Mouse (Mus musculus) kidney, postnatal 14 days (tissue): ENCODE data around the gene Adam19.

Experiments
- DNase-seq: peaks from one replicate; pipeline ENCODE4 v3.0.0; 2022; ENCODE audit warnings: mixed read lengths

Gene Adam19

DNA sequence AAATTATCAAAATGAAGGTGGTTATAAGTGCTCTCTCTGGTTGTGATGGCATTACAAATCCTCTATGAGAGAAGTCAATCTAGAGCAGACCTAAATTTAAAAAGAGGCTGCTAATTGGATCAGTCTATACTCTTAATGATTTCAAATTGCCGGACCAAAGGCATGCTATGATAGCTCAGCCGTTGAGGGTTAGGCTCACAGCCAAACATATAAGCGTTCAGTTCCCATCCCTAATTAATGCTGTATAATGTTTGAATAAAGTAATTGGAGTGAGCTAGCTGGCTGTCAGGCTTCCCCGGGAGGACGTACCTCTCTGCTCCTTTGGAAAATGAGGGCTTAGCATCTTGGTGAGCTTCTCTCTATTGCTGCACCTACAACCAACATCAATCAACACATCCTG is 53.4 kb downstream of the Adam19 start:
- DNase-seq, result no peak

DNA sequence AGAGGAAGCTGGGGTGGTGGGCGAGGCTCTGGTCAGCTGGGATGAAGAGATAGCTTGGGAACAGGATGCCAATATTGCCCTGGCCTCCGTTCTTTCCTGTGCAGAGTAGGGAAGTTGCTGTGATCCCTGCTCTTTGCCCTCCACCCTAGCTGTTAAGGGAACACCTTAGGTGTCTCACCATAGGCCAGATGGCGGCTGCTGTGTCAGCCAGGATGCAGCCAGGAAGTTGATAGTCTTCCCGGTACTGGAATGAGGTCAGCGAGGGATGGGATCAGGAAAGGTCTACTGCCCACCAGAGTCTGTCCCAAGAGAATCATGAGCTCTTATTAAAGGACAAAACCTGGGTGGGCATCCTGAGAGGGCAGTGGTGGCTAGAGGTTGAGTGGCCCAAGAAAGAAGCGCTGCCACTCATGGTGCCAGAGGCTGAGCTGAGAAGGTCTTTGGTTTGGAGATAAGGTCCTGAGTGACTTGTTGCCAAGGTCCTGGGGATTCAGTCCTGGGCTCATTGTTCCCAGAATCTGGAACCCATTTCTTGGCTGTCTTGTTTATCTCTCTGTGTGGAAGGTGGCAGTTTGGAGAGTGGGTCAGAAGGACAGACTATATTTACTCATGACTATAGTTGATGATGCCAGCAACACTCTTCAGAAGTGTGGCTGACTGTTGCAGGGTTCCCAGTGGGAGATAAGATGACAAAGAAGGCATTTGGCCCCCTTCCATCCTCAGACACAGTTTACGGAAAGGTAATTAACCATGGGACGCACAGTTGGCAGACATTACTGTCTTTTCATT is 54.6 kb downstream of the Adam19 start:
- DNase-seq, result peak; percentile 20

DNA sequence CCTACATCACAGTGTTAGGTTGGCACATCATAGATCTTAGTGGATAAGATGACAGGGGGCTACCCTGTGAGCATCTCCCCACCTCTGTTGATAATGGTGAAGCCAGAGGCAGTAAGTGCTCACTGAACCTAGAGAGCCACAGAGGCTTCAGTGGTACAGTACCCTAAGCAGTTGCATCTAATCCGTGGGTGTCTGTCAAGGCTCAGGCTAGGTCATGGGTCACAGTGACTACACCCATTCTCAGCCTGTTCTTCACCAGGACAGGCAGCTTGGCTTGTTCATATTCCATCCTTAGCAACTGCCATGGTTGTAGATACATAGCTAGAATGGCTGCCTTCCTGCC is 55.1 kb downstream of the Adam19 start:
- no peak for DNase-seq

DNA sequence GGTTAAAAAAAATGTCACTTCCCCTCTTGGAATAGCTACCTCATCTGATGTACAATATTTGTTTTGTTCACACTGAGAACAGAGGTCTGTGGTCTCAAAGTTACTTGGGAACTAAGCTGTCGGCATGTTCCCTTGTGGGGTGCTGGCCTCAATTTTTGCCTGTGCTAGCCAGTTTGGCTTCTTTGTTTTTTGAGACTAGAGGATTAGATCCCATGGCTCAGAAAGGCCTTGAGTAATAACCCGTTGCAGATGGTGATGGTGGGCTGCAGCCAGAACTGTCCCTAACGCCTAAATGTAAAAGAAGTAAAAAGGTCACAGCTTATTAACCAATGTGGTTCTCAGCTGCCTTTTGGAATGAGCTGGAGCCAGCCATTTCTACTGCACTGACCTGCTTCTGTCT is 57.4 kb downstream of the Adam19 start:
- no peak for DNase-seq

DNA sequence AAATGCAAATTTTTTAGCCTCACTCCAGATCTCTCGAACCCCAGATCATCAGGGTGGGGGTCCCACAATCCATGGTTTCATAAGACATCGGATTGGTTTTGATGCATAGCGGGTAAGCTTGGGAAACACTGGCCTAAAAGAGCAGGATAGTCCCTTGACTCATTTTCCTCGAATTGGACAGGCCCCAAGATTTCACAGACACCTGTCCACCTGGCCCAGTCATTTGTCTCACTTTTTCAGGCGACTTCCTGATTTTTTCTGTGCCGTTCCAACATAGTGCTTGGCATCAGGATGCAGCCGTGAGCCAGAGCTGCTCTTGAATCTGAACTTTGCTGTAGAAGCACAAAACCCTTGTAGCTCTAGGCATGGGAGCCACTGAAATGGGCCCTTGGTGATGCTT is 58.4 kb downstream of the Adam19 start:
- DNase-seq, result no peak

DNA sequence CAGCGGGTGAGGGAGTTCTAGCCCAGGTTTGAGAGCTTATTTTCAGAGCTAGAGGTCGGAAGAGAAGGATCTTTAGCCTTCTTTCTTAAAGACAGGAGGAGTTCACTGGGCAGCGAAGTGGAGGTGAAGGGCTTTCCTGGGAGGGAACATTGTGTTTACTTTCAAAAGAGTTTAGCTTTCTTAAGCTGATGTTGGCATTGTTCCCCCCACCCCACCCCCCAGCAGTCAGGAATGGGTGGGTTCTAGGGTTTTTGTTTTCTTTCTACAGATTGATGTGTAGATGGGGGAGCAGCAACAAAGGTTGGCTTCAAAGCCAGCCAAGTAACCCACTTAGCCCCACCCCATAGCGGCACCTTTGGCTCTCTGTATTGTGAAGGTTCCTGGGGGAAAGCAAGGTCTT is 59.2 kb downstream of the Adam19 start:
- no peak for DNase-seq

DNA sequence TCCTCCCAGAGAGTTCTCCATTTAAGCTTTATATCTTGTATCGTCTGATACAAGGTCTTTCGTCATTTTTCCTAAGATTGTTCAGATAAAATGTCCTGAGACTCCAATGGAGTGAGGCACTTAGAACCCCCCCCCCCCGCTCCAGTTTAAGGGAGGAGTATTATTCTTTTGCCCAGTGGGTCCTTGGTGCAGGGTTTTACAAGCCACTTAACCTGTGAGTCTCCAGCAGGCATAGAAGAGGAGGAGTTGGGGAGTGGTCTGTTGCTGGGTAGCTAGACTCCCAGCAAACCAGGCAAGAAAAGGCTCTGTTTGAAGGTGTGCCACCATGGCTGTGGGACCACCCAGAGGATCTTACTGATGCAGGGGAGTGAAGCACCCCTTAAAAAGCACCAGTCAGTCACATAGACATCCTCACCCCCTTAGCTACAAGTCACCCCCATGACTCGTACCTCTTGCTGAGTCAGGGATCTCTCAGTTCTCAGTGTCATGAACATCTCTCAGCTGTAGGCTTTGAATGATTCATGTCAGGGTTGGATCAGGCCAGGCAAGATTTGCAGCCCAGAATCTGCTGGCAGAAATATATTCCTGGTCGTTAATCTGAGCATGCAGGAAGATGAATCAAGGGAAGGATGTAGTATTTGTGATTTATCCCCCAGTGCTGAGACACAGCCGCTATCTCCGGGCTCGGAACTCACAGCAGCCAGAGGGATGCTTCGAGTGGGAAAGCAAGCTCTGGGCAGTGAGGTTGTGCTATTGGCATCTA is 59.8 kb downstream of the Adam19 start:
- peak; percentile 60 for DNase-seq

DNA sequence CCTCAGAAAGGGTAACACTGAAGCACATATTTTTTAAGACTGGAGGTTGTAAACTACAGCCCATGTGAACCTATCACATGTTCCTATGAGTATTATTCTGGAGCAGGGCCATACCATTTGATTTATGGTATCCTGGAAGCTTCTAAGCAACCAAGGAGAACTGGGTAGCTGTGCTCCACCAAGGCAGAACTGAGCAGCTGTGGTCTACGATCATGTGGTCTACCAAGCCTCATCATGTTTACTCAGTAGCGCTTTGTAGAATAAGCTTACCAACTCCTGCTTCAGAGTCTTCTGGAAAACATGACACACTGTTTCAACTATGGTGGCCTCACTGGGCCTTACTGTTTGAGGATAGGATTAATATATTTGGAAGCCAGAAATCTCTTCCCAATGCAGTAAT is 60.7 kb downstream of the Adam19 start:
- peak; percentile 33 for DNase-seq

DNA sequence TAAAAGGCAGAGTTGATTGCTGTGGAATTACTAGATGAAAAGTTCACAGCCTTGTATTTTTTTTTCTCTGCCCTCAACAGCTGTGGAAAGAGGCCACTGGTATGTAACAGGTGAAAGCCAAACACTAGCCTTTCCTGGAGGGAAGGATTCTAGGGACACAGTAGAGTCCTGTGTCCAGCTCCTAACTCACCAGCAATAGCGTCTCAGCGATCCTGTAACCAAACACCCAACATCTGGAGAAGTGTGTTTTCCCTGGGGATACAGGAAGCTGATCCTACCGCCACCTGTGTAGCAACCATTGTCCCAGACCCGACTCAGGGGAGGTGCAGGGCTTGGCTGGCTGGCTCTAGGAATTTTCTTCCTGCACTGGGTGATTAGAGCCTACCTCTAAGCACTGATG is 63.8 kb downstream of the Adam19 start:
- DNase-seq, result no peak

DNA sequence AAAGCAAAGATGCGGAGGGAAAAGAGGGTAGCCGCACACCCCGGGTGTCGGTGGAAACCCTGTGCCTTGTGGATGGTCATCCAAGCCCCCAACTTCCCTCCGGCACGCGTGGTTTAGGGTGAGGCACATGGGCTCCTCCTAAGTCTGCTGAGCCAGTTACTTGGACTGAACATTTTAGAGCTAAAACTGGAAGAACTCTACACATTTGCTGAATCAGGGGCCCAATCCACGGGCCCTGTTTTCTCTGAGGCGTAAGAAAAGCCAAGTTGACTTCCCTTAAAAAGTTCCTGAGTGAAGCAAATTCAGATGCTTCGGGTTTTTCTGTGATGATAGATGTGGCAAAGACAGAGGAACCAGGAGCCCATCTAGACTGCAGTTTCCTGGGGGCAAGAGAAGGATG is 64.3 kb downstream of the Adam19 start:
- DNase-seq, result no peak

DNA sequence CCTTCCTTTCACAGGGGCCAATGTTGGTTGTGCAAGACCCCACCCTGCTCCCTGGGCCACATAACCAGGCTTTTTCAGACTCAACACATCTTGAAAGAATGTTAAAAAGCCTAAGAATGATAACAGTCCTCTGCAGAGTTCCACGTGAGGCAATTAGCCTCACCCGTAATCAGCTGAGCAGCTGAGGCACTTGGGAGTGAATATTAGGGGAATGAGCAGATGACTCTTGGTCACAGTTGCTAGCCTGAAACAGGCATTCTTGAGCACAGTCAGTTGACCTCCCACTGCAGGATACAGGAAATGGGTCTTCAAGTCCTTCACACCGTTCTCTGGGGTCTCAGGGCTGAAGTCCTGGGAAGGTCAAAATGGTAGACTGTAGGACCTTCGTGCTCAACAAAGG is 65.9 kb downstream of the Adam19 start:
- no peak for DNase-seq

DNA sequence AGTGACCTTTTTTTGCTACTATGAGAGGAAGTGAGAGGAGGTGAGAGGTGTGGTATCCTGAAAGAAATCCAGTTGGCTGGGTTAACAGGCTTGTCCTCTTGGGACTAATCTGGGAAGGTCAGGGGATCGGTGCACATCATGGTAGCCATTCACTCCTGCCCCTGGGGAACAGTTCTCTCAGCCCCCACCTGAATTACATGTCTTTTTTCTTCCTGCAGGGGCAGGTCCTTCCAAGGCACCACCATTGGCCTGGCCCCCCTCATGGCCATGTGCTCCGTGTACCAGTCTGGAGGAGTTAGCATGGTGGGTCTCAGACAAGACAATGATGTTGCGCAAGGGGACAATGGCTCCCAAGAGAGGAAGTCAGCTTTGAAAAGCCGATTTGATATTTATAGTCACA is 67.1 kb downstream of the Adam19 start:
- DNase-seq, result peak; percentile 18

DNA sequence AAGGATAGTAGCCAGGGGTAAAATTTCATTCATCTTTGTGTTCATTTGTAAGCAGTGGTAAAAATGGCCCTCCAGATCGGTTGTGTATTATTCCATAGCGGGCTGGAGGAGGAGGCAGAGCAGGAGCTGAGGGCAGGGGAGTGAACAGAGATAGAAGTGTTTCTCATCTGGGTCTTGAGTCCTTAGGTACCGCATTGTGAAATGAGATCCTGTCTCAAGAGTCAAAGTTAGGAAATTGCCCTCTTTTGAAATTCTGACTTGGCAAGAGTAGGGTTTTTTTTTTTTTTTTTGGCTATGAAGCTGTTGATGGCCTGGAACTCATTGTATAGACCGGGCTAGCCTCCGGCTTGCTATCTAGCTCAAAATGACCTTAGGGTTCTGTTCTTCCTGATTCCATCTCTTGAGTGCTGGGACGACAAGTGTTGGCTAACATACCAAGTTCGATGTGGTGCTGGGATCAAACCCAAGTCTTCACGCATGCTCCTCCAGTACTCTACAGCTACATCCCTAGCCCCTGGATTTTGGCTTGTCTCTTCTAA is 67.6 kb downstream of the Adam19 start:
- no peak for DNase-seq

DNA sequence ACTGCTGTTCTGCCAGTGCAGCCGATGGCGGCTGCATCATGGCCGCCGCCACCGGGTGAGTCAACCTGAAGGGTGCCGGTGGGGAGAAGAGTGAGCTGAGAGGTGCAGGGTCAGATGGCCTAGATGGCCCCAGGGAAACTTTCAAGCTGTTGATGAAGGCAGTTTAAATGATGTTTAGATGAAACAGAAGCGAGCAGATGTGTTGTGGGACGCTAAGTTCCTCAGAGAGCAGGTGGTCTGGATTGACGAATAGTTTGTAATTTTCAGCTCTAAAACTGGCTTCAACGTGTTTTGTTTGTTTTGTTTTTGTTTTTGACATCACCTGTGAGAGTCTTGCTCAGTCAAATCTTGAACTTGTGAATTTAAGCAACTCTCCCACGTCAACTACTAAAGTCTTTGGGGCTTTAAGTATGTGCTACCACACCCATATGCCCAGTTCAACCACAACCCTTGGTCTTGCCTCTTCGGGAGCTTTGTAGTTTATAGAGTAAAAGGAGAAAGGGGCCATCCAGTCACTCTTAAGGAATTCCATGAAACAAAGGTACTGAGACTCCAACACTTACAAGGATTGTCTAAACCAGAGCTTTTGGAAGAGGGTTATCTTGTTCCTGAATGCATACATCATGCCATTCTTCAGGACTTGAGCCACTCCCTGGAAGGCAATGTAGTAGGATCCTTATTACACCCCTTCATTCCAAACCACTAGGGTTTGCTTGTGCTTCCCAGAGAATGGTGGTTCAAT is 69.5 kb downstream of the Adam19 start:
- DNase-seq, result no peak

DNA sequence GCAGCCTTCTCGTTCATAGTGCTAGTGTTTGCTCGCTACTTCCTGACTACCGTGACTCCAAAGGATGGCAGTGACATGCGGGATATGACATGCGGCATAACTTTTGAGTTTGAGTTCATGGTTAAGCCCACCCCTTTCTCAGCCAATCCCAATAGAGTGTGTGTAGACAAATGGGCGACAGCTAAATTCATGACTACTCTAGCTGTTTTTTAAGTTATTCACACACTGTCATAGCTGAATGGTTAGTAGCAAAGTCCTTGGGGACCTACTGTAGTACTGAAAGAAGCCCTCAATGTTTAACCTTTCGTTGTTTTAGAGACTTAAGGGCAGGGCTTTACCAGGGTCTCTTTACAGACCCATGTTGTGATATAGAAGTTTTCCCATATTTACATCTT is 70.0 kb downstream of the Adam19 start:
- DNase-seq, result no peak

DNA sequence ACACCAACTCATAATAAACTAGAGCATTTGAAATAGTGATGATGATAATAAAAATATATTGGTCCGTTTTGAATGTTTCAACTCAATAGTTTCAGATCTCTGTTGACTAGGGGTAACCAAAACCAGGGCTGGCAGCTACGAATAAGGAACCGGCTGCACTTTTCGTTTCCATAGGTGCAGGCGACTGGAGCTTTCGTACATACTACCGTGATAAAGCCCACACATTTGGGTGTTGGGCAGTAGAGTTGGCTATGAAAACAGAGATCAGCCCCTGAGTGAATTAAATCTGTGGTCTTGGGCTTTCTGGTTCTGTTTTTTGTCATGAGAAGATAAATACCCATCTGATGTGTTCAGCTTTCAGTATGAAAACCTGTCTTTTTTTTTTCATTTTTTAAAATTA is 70.5 kb downstream of the Adam19 start:
- no peak for DNase-seq

DNA sequence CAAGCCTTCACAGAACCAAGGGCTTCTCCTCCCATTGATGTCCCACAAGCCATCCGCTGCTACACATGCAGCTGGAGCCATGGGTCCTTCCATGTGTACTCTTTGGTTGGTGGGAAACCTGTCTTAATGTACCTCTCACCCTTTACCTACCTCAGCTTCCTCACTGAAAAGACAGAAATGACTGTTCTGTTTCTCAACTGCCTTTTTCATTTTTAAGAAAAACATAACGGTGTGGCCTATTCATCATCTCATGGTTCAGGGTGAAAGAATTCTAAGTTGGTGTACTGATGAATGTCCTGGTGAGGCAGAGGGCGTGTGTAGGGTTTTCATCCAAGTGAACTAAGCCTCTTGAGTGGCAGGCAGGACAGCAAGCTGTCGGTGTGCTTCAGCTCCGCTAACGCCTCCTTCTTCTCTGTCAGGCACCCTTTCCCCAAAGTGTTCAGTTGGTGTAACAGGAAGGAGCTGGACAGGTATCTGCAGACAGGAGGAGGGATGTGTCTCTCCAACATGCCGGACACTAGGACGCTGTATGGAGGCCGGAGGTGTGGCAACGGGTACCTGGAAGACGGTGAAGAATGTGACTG is 71.1 kb downstream of the Adam19 start:
- DNase-seq, result no peak

DNA sequence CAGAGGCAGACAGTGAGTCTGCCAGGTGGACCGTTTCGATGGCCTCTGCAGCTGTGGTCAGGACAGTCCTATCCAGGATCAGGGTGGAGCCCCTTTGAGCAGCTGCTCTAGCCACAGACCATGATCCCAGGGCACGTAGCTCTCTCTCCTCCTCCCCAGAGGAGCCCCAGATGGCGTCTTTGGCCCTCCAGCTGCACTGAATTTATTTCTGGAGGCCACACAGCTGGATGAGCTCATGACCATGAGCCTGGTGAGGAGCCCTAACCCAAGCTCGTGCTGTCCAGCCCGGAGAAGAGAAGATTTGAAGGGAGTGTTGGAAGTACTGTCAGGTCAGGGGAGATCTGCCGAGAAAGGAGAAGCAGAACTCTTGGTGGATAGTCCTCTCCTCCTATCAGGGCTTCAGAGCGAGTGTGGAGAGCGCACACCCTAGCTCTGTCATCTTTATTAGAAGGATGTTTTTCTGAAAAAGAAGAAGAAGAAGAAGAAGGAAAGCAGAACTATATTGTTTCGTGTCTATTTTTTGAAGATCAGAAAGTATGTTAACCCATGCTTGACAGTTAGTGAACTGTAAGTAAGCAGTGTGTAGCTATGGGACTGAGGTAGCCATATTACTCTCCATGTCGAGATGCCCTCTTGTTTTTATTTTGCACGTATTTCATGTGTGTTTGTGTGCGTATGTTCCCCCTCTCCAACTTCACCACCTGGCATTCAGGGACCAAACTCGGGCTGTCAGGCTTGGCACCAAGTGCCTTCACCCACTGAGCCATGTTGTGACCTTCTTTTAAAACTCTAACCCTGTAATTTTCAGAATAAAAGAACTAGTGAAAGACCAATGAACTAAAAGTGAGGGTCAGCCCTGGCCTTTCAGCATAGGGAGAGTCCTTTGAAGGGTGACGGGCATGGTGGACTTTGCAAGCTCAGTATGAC is 72.1 kb downstream of the Adam19 start:
- DNase-seq, result peak; percentile 59

DNA sequence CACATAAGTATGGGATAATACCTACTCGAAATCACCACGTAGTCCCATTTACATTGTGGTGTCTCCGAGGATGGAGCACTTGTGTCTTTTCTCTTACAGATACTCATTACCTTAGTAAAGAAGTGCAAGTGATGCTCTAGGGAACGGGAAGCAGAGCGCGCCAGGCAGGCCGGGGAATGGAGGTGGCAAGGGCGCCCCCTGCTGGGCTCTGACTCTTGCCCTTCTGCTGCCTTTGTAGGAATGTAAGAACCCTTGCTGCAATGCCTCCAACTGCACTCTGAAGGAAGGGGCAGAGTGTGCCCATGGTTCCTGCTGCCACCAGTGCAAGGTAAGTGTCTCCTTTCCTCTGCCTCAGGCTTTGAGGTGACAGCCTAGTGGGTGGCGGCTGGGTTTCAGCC is 72.8 kb downstream of the Adam19 start:
- peak; percentile 68 for DNase-seq

DNA sequence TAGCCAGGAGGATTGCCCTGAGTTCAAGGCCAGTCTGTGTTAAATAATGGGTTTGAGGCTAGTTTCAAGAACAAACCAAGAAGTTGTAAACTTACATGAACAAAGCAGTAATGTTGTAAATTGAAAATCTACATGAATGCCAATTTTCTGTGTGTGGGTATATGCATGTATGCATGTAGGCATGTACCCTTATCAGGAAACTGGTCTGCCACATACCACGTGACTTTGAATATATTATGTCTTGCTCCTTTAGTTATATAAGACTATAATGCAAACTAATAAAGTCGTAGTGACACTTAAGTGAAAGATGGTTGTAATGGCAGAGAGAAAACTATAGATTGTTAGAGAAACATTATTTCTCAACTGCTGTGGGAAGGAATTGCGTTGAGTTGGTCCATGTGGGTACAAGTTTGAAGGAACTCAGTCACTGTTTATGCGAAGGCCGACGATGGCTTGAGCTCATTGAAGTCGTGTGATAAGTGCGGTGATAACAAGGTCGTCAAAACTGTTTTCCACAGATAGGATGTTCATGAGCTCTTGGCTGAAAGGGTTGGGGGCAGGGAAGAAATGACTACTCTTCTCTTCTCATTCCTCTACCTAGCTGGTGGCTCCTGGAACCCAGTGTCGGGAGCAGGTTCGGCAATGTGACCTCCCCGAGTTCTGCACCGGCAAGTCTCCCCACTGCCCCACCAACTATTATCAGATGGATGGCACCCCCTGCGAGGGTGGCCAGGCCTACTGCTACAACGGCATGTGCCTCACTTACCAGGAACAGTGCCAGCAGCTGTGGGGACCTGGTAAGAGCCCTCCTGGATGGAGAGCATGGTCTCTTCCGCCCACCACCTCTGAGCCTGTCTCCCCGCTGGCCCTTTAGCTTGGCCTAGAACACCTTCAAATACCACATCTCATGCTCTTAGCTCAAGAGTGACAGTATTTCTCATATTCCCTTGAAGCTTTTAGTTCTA is 75.5 kb downstream of the Adam19 start:
- no peak for DNase-seq

DNA sequence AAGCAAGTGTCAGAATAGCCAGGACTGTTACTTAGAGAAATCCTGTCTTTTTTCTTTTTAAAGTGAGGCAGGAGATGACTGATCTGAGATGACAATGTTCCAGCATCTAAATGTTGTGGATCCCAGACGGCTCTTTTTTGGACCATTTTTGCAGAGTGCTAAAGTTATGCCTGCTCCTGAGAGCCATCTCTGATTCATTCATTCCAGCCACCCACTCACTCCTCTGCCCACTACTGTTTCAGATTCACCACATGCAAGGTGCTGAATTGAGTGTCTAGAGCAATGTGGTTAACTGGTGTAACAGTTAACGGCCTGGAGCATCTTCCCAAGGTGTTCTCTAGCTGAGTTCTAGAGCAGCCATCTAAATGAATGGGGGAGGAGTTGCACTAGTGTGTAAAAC is 79.1 kb downstream of the Adam19 start:
- no peak for DNase-seq
